Mouse (Mus musculus): Measurements from ENCODE around the gene Znhit2. TPM values are rescaled to one million over a fixed set of nuclear protein-coding genes. Genes with fewer than 3 reads are reported as not detected.

Znhit2 gene
- total and polyA plus RNA-seq, 3 experiments = 27.0 to 37.3 TPM; not detected in 1

DNA sequence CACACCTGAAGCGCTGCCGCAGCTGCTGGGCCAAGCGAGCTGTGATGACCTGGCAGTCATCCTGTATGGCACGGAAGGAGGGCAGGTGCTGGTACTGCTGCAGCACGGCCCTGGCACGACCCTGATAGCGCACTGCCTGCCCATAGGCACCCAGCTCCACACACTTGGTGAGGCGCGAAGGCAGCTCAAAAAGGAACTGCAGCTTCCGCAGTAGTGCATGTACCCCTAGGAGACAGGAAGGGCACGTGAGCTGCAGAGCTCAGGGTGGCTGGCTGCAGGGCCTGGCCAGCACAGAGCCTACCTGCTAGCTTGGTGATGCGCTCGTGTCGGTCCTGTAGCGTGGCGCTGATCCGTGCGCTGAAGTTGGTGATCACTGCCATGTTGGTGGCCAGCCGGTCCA is 10.3 kb downstream of the Znhit2 start:
- Histone ChIP-seq H3K9me3 (replicated peaks; ENCODE audit: insufficient read depth, low read length) (no peaks in the 10 kb centered on the region), H3K79me2 (ENCODE audit: control insufficient read depth, insufficient read depth, low read length, poor library complexity) (peaks cover 7% of the 10 kb centered on the region), H3K36me3 (ENCODE audit: control insufficient read depth in 1 of 2, insufficient read depth in 2 of 2, low read length in 2 of 2) (peaks cover 0 to 2% of the 10 kb centered on the region in 2 experiments; a peak in 1 of 4 replicates), H3K4me3 (ENCODE audit: control insufficient read depth in 1 of 2, insufficient read depth in 1 of 2, low read depth in 2 of 2, low read length in 2 of 2) (no peak overlapping the region), H3K9ac (ENCODE audit: control insufficient read depth, low read depth, low read length, poor library complexity, severe bottlenecking) (no peak overlapping the region), H3K27me3 (ENCODE audit: control insufficient read depth in 1 of 2, insufficient read depth in 2 of 2, low read length in 2 of 2) (no peaks in the 10 kb centered on the region), H3K4me1 (ENCODE audit: control insufficient read depth in 1 of 2, insufficient read depth in 2 of 2, low read length in 2 of 2) (peaks cover 0 to 13% of the 10 kb centered on the region in 2 experiments; a peak in 3 of 4 replicates), H3K27ac (ENCODE audit: control insufficient read depth, low read depth, low read length) (no peak overlapping the region)
- DNase-seq (ENCODE audit: low read depth, low spot score) = no peak
- no peak for TF ChIP-seq UBTF (IDR thresholded peaks at IDR 0.05; ENCODE audit: borderline replicate concordance, insufficient read depth, low read depth, low read length)
- no peak for TF ChIP-seq GABPA (IDR thresholded peaks at IDR 0.05; ENCODE audit: low read depth, low read length)
- no peak for TF ChIP-seq TAL1 (IDR thresholded peaks at IDR 0.05; ENCODE audit: low read length)
- no peak for TF ChIP-seq RAD21 (IDR thresholded peaks at IDR 0.05; ENCODE audit: low read depth, low read length)
- no peak for TF ChIP-seq E2F4 (IDR thresholded peaks at IDR 0.05; ENCODE audit: borderline replicate concordance, low read depth, low read length)
- no peak for TF ChIP-seq MAZ (IDR thresholded peaks at IDR 0.05; ENCODE audit: low read depth, low read length)
- no peak for TF ChIP-seq MEF2A (IDR thresholded peaks at IDR 0.05; ENCODE audit: extremely low read depth, insufficient replicate concordance, low read depth, low read length, poor library complexity, severe bottlenecking)
- no peak for TF ChIP-seq MAFK (IDR thresholded peaks at IDR 0.05; ENCODE audit: borderline replicate concordance, low read depth, low read length)
- TF ChIP-seq CHD1 (IDR thresholded peaks at IDR 0.05; ENCODE audit: low read depth, low read length) = no peak
- TF ChIP-seq CTCF (IDR thresholded peaks at IDR 0.05 in 2 of 3, conservative IDR thresholded peaks at IDR 0.05 in 1 of 3; ENCODE audit: control insufficient read depth in 1 of 3, insufficient read depth in 1 of 3, low read depth in 2 of 3, low read length in 3 of 3, poor library complexity in 1 of 3, severe bottlenecking in 1 of 3) = no peak
- TF ChIP-seq USF1 (IDR thresholded peaks at IDR 0.05; ENCODE audit: low read depth, low read length) = no peak

DNA sequence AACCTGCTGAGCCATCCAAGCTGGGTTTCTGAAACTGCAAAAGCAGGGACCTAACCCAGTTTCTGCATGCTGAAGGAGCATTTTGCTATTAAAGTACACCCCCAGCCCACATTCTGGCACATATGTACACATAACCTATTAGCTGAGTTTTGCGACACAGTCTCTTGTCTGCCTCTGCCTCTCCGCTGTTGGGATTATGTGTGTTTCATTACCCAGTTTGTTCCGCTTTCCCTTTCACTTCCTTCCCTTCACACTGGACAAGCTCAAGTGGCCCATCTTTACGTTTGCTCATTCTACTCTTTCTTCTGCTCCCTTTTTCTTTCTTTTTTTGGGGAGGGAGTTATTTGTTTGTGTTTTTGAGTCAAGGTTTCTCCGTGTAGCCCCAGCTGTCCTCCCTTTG is 12.9 kb downstream of the Znhit2 start:
- Histone ChIP-seq H3K79me2 (ENCODE audit: control insufficient read depth, insufficient read depth, low read length, poor library complexity) (peaks cover 12% of the 10 kb centered on the region), H3K9me3 (replicated peaks; ENCODE audit: insufficient read depth, low read length) (no peaks in the 10 kb centered on the region), H3K36me3 (ENCODE audit: control insufficient read depth in 1 of 2, insufficient read depth in 2 of 2, low read length in 2 of 2) (peaks cover 0 to 4% of the 10 kb centered on the region in 2 experiments; a peak in 1 of 4 replicates), H3K4me1 (ENCODE audit: control insufficient read depth in 1 of 2, insufficient read depth in 2 of 2, low read length in 2 of 2) (peaks cover 0 to 7% of the 10 kb centered on the region in 2 experiments; a peak in 2 of 4 replicates), H3K4me3 (ENCODE audit: control insufficient read depth in 1 of 2, insufficient read depth in 1 of 2, low read depth in 2 of 2, low read length in 2 of 2) (no peak overlapping the region), H3K27ac (ENCODE audit: control insufficient read depth, low read depth, low read length) (no peak overlapping the region), H3K9ac (ENCODE audit: control insufficient read depth, low read depth, low read length, poor library complexity, severe bottlenecking) (no peak overlapping the region), H3K27me3 (ENCODE audit: control insufficient read depth in 1 of 2, insufficient read depth in 2 of 2, low read length in 2 of 2) (no peaks in the 10 kb centered on the region)
- no peak for TF ChIP-seq MYB (IDR thresholded peaks at IDR 0.05; ENCODE audit: low read depth, low read length)
- DNase-seq (ENCODE audit: low read depth, low spot score) = no peak

Data from MEL (cell line).